In genomic region chr8:127491963-127492362, GRCm38 (mm10) we compare ENCODE assay signal across 23 mouse cellular contexts.
"Had no signal": no experiment of that assay in that cellular context is flagged by ENCODE, and none has a peak within 500 bp of the region (broad histone marks: within the 10 kb centered on the region; RNA-seq: fewer than 3 reads in every experiment).

No protein-coding gene starts in this region.

- DNase-seq: kidney, postnatal 10 days; kidney, postnatal 36 days; layer of hippocampus, adult 9-11 months; liver; lung, adult 18-20 months; lung, postnatal 10 days; lung, postnatal 36 days; midbrain, embryonic 14.5 days; retina, postnatal 1 day; right cerebral cortex, postnatal 25 days; spleen, adult 18-20 months; thymus, postnatal 25 days had no signal

- H3K4me2 ChIP-seq: kidney, embryonic 15.5 days; limb, embryonic 13.5 days; liver, embryonic 12.5 days; liver, embryonic 15.5 days; lung, embryonic 15.5 days; neural tube, embryonic 12.5 days; neural tube, embryonic 15.5 days; stomach, embryonic 15.5 days had no signal

- H3K27ac ChIP-seq: kidney, embryonic 15.5 days; limb, embryonic 10.5 days; limb, embryonic 13.5 days; liver, embryonic 12.5 days; liver, embryonic 15.5 days; lung, embryonic 15.5 days; midbrain, embryonic 10.5 days; neural tube, embryonic 12.5 days; neural tube, embryonic 15.5 days; stomach, embryonic 15.5 days had no signal

- ATAC-seq: liver, embryonic 12.5 days had no signal

- H3K9ac ChIP-seq: kidney, embryonic 15.5 days; limb, embryonic 13.5 days; liver, embryonic 12.5 days; liver, embryonic 15.5 days; lung, embryonic 15.5 days; neural tube, embryonic 12.5 days; neural tube, embryonic 15.5 days; stomach, embryonic 15.5 days had no signal

- H3K4me3 ChIP-seq: kidney, embryonic 15.5 days; limb, embryonic 10.5 days; limb, embryonic 13.5 days; liver, embryonic 12.5 days; liver, embryonic 15.5 days; lung, embryonic 15.5 days; megakaryocyte, embryonic 14.5 days; midbrain, embryonic 10.5 days; neural tube, embryonic 12.5 days; neural tube, embryonic 15.5 days; stomach, embryonic 15.5 days had no signal

- H3K4me1 ChIP-seq: liver, embryonic 12.5 days; liver, embryonic 15.5 days; lung, embryonic 15.5 days; neural tube, embryonic 12.5 days; neural tube, embryonic 15.5 days; stomach, embryonic 15.5 days had no signal

- H3K36me3 ChIP-seq: kidney, embryonic 15.5 days; limb, embryonic 10.5 days; limb, embryonic 13.5 days; liver, embryonic 12.5 days; liver, embryonic 15.5 days; lung, embryonic 15.5 days; midbrain, embryonic 10.5 days; neural tube, embryonic 12.5 days; neural tube, embryonic 15.5 days; stomach, embryonic 15.5 days had no signal

- H3K27me3 ChIP-seq: kidney, embryonic 15.5 days; limb, embryonic 13.5 days; liver, embryonic 12.5 days; liver, embryonic 15.5 days; lung, embryonic 15.5 days; neural tube, embryonic 12.5 days; neural tube, embryonic 15.5 days; stomach, embryonic 15.5 days had no signal

- H3K9me3 ChIP-seq: kidney, embryonic 15.5 days; limb, embryonic 10.5 days; limb, embryonic 13.5 days; liver, embryonic 12.5 days; liver, embryonic 15.5 days; lung, embryonic 15.5 days; megakaryocyte, embryonic 14.5 days; midbrain, embryonic 10.5 days; neural tube, embryonic 12.5 days; neural tube, embryonic 15.5 days; stomach, embryonic 15.5 days had no signal
